Mouse (Mus musculus) kidney, adult 2 months (tissue): Measurements from ENCODE around the gene Trim69.

Experiments used
- CTCF ChIP-seq: fragments of 200-500 bp; conservative IDR thresholded peaks from 2 replicates; pipeline ENCODE4 v1.5.1; 2011; ENCODE audit warnings: low read depth, mild to moderate bottlenecking, control low read depth, low read length, moderate library complexity, mixed read lengths; ENCODE audit not compliant: insufficient read depth, insufficient read length
- POLR2A ChIP-seq: fragments of 200-500 bp; IDR thresholded peaks from one replicate; pipeline ENCODE4 v1.6.1; 2011; ENCODE audit warnings: low read depth, low read length, control low read depth

GRCm38 (mm10) chr2:122155292-122155691, 5.2 kb upstream of the Trim69 start:
- no peak for TF ChIP-seq CTCF
- TF ChIP-seq POLR2A: no peak
